Mouse (Mus musculus) spleen, adult 2 months (tissue): ENCODE measurements around the gene Zfand2b. TPM values are rescaled to one million over a fixed set of nuclear protein-coding genes. Genes with fewer than 3 reads are reported as not detected.
A peak's percentile ranks its signal among the peaks of the same experiment; 100 is the strongest.

Experiments used
- DNase-seq, 2 experiments: peaks; one replicate each; pipeline versions ENCODE4 v3.0.0 to v3.0.0-alpha.2; 2012 to 2021; ENCODE audit warnings: low spot score in 2 of 2, low read depth in 1 of 2
- H3K27ac ChIP-seq: fragments of 200-500 bp; 2 replicates; pipeline ENCODE4 v1.5.1; 2012; ENCODE audit warnings: low read length, inconsistent platforms; ENCODE audit not compliant: insufficient read depth
- H3K27me3 ChIP-seq: fragments of 200-500 bp; 2 replicates; pipeline ENCODE4 v1.6.1; 2012; ENCODE audit warnings: mild to moderate bottlenecking, moderate library complexity, low read length, inconsistent platforms; ENCODE audit not compliant: control insufficient read depth, insufficient read depth
- H3K36me3 ChIP-seq: fragments of 200-500 bp; 2 replicates; pipeline ENCODE4 v1.6.1; 2012; ENCODE audit warnings: mild to moderate bottlenecking, low read length, inconsistent platforms; ENCODE audit not compliant: control insufficient read depth, insufficient read depth
- H3K4me1 ChIP-seq: fragments of 200-500 bp; 2 replicates; pipeline ENCODE4 v1.6.1; 2011; ENCODE audit warnings: inconsistent platforms; ENCODE audit not compliant: control insufficient read depth, insufficient read depth, insufficient read length
- H3K4me3 ChIP-seq: fragments of 200-500 bp; 2 replicates; pipeline ENCODE4 v1.5.1; 2011; ENCODE audit warnings: mild to moderate bottlenecking, inconsistent platforms; ENCODE audit not compliant: insufficient read depth, insufficient read length; ENCODE audit errors: extremely low read depth
- CTCF ChIP-seq: fragments of 200-500 bp; IDR thresholded peaks from 2 replicates; pipeline ENCODE4 v1.5.1; 2011; ENCODE audit warnings: mild to moderate bottlenecking, inconsistent platforms; ENCODE audit not compliant: insufficient read depth, insufficient read length, insufficient replicate concordance; ENCODE audit errors: extremely low read depth
- POLR2A ChIP-seq: fragments of 200-500 bp; IDR thresholded peaks from 2 replicates; pipeline ENCODE4 v1.6.1; 2011; ENCODE audit warnings: low read depth, low read length, inconsistent platforms
- WGBS: fragments of 180-500 bp; shearing (Covaris S2); methylation state at CpG from one replicate; pipeline ENCODE4 v1.1.7; 2018; 5-methylcytosine and 5-hydroxymethylcytosine counted together
- polyA plus RNA-seq: library from polyadenylated mRNA; depleted of rRNA; stranded (reverse); fragments of >200 nt; gene quantifications from 2 replicates; pipeline ENCODE4 v1.2.3, GENCODE M21; 2012

The Zfand2b gene
- polyA plus RNA-seq, 1 experiment: 47.7 TPM

DNA sequence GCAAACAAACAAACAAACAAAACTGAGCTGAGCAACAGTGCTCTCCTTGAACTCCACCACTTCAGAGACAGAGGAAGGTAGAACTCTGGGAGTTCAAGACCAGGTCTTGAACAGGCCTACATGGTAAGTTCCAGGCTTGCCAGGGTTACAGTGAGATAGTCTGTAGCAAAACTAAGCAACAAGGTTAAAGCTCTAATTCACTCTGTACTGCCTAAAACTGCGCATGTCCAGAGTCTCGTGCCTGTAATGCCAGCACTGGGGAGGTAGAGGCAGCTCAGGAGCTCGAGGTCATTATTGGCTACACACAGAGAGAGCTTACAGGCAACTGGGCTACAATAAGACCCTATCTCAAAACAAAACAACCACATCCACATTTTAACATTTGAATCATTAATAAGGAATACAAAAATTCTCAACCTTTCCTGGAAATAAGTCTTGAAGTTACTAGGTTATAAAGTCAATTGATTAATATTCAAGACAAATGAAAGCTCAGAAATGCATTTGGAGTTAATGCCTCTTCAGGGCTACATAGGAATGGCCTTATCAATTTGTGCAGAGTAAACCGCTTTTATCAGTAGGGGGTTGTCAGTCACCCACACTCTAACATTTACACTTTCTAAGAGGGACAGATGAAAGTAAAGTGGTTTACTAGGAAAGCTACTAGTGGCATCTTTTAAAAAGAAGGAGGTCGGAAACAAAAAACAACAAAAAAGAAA lies 8.7 kb upstream of the Zfand2b start:
- no peak for DNase-seq
- H3K4me1 ChIP-seq: no peaks in the 10 kb centered on the region
- no peak overlapping the region for H3K27ac ChIP-seq
- H3K36me3 ChIP-seq: no peaks in the 10 kb centered on the region
- no peak overlapping the region; the same call in 1 of the 2 replicates for H3K4me3 ChIP-seq
- H3K27me3 ChIP-seq: no peaks in the 10 kb centered on the region
- TF ChIP-seq POLR2A (no peak), CTCF (no peak)
- 74% methylated on average over 5 of the region's 5 CpGs for WGBS

DNA sequence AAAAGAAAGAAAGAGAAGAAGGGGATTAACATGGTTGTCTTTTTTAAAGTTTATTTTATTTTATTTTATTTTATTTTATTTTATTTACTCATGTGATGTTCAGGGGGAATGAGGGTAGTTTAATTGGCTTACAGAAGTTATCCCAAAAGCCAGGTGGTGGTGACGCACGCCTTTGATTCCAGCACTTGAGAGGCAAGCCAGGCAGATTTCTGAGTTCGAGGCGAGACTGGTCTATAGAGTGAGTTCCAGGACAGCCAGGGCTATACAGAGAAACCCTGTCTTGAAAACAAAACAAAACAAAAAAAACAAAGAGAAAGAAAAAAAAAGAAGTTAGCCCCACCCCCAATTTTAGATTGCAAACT lies 8.2 kb upstream of the Zfand2b start:
- no peak for DNase-seq
- Histone ChIP-seq H3K27me3 (no peaks in the 10 kb centered on the region), H3K4me3 (no peak overlapping the region), H3K36me3 (no peaks in the 10 kb centered on the region), H3K27ac (no peak overlapping the region), H3K4me1 (no peaks in the 10 kb centered on the region)
- no peak for TF ChIP-seq POLR2A
- TF ChIP-seq CTCF: no peak
- WGBS: 84% methylated on average over 4 of the region's 4 CpGs

- H3K36me3 ChIP-seq: peaks cover 20% of the 10 kb centered on the region
- no peak for DNase-seq
- peak overlapping the region; percentile 61 for H3K27ac ChIP-seq
- WGBS: 12% methylated on average over 7 of the region's 7 CpGs
- no peaks in the 10 kb centered on the region; the same call in 1 of the 2 replicates for H3K4me1 ChIP-seq
- H3K4me3 ChIP-seq: peak overlapping the region; percentile 77
- no peak for TF ChIP-seq CTCF
- no peak for TF ChIP-seq POLR2A
- no peaks in the 10 kb centered on the region for H3K27me3 ChIP-seq
These were observed 364 bp upstream of the Zfand2b start for GRCm38 (mm10) chr1:75168093-75168471.

DNA sequence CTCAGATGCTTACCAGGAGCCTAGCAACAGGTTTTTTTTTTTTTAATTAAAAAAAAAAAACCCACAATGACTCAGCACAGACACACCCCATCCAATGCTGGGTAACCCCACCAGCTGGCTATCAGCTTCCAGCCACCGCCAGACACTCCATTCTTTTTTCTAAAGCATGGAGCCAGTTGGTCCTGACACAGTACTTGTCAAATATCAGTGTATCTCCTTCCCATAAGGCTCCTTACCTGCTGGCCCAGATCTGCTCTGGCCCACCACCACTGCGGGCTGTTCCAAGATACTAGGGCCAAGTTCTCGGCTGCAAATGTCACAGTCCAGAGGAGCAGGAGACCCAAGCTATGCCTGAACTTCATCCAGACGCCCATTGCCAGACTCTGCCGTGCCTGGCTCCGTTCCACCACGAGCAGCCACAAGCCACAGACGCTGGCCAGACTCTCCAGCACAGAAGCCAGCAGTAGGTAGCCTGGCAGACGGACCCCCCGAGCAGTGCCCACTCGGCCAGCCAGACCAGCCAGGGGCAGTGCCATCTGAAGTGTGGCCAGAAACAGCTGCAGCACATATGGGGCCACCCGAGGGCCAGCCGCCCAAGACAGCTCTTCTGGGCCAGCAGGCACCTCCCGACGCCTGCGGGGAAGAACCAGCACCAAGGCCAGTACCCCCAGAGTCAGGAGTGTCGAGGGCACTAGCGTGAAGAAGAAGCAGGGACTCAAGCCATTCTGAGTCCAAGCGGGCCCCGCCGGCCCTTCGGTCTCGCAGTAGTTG lies 11.1 kb downstream of the Zfand2b start:
- 4% methylated on average over 23 of the region's 23 CpGs for WGBS
- peak overlapping the region; percentile 41; the same call in 1 of the 2 replicates for H3K27ac ChIP-seq

DNA sequence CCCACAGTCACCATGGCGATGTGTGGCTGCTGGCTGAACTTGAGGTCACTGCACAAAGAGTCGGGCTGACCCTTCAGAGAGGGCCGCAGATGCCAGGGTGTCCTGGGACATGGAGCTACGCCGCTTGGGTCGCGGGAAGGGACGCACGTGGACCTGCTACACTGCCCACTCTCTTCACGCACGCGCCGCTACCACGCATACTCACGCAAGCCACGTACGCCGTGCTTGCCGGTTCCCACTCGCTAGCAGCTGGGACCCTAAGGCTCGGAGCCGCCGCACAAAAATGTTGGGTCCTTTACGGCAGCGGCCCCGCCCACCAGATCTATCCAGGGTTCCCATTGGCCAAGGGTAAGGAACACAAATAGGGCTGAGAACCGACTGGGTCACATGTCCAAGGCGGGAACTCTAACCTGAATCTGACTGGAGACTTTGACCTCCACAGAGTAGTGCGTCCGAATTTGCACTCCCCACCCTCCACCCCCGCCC lies 11.7 kb downstream of the Zfand2b start, which contains the start of gene Abcb6:
Gene Abcb6, minus strand, starts transcription at position 288 of the 486 bp plus-strand sequence.
- peak within 1 kb of the TSS; percentile 41; the same call in 1 of the 2 replicates for H3K27ac ChIP-seq
- H3K4me1 ChIP-seq: peaks cover 8% of the 10 kb centered on the region
- under 1% methylated on average over 31 of the region's 31 CpGs for WGBS
- H3K4me3 ChIP-seq: peak within 1 kb of the TSS; percentile 75
- no peaks in the 10 kb centered on the region for H3K27me3 ChIP-seq
- DNase-seq: peak; percentile 55 to 79
- TF ChIP-seq POLR2A: no peak
- TF ChIP-seq CTCF: no peak
- H3K36me3 ChIP-seq: peaks cover 12% of the 10 kb centered on the region

More for the DNA sequence above, 11.1 kb downstream of the Zfand2b start:
- peak overlapping the region; percentile 75 for H3K4me3 ChIP-seq
- TF ChIP-seq CTCF: no peak
- TF ChIP-seq POLR2A: no peak
- H3K36me3 ChIP-seq: peaks cover 10% of the 10 kb centered on the region
- H3K27me3 ChIP-seq: no peaks in the 10 kb centered on the region
- DNase-seq: no peak
- peaks cover 8% of the 10 kb centered on the region for H3K4me1 ChIP-seq

GRCm38 (mm10) chr1:75180741-75181140 lies 12.3 kb downstream of the Zfand2b start:
- TF ChIP-seq POLR2A (no peak), CTCF (no peak)
- Histone ChIP-seq H3K36me3 (peaks cover 16% of the 10 kb centered on the region), H3K4me3 (no peak overlapping the region), H3K27ac (no peak overlapping the region), H3K27me3 (no peaks in the 10 kb centered on the region), H3K4me1 (peaks cover 8% of the 10 kb centered on the region)
- WGBS: 48% methylated on average over 7 of the region's 7 CpGs
- DNase-seq: no peak

DNA sequence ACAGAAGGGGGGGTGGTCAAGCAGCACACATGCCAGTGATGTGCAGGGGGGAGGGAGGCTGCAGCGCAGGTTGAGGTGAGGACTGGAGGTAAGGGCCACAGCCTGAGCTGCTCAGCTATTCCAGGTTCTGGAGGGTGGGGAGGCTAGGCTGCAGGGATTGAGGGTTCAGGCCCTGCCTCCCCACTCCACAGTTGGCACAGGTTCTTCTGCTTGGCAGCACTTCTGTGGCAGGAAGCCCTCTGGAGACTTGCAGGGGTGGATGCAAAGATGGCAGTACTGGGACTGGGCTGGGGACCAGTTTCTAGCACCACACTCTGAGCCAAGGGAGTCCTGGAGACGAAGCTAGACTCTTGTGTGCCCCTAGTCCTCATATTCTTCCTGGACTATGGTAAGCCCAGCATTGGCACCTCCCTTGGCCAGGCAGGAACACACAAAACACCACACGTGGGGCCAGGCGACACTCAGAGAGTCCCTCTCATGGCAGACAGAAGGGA lies 13.0 kb downstream of the Zfand2b start:
- 95% methylated on average over 4 of the region's 4 CpGs for WGBS
- no peak overlapping the region for H3K4me3 ChIP-seq
- H3K27ac ChIP-seq: no peak overlapping the region

More for the DNA sequence above, 13.0 kb downstream of the Zfand2b start:
- no peak for DNase-seq
- Histone ChIP-seq H3K4me1 (peaks cover 8% of the 10 kb centered on the region), H3K36me3 (peaks cover 22% of the 10 kb centered on the region), H3K27me3 (no peaks in the 10 kb centered on the region)
- no peak for TF ChIP-seq POLR2A
- TF ChIP-seq CTCF: no peak
